Mouse (Mus musculus) urinary bladder, postnatal 10 days (tissue): Measurements from ENCODE around the gene Uggt2.
"Not testable (repeated sequence)": the region's sequence is repeated elsewhere in the genome, so short reads cannot be mapped to it uniquely, and the experiment has no call there.

Experiments used
- DNase-seq: peaks from one replicate; pipeline ENCODE4 v3.0.0; 2022; ENCODE audit warnings: low spot score

Gene Uggt2

GRCm38 (mm10) chr14:119027675-119028253, 71.5 kb downstream of the Uggt2 start:
- no peak for DNase-seq

GRCm38 (mm10) chr14:119027130-119027529, 72.1 kb downstream of the Uggt2 start:
- no peak for DNase-seq

- DNase-seq, result no peak
Measured at GRCm38 (mm10) chr14:119025889-119026288, 73.3 kb downstream of the Uggt2 start.

GRCm38 (mm10) chr14:119013549-119013948, 85.7 kb downstream of the Uggt2 start:
- no peak for DNase-seq

- no peak for DNase-seq
Measured at GRCm38 (mm10) chr14:119012607-119013431, 86.4 kb downstream of the Uggt2 start.

- DNase-seq, result no peak
Measured at GRCm38 (mm10) chr14:119009531-119009930, 89.7 kb downstream of the Uggt2 start.

- no peak for DNase-seq
Measured at GRCm38 (mm10) chr14:119008031-119008590, 91.1 kb downstream of the Uggt2 start.

- DNase-seq, result peak; percentile 92
Measured at GRCm38 (mm10) chr14:119007103-119007951, 91.9 kb downstream of the Uggt2 start.

GRCm38 (mm10) chr14:119006441-119007102, 92.7 kb downstream of the Uggt2 start:
- no peak for DNase-seq

- DNase-seq, result no peak
Measured at GRCm38 (mm10) chr14:119005834-119006233, 93.4 kb downstream of the Uggt2 start.

GRCm38 (mm10) chr14:119003320-119003719, 95.9 kb downstream of the Uggt2 start:
- DNase-seq, result no peak

GRCm38 (mm10) chr14:118995226-118995925, 103.9 kb downstream of the Uggt2 start:
- DNase-seq, result no peak

GRCm38 (mm10) chr14:118987523-118988496, 111.4 kb downstream of the Uggt2 start:
- no peak for DNase-seq

GRCm38 (mm10) chr14:118986653-118987522, 112.3 kb downstream of the Uggt2 start:
- no peak for DNase-seq

- no peak for DNase-seq
Measured at GRCm38 (mm10) chr14:118984161-118984560, 115.1 kb downstream of the Uggt2 start.

- no peak for DNase-seq
Measured at GRCm38 (mm10) chr14:118983396-118983795, 115.8 kb downstream of the Uggt2 start.

- DNase-seq, result not testable (repeated sequence)
Measured at GRCm38 (mm10) chr14:118982429-118983045, 116.7 kb downstream of the Uggt2 start.

GRCm38 (mm10) chr14:118981711-118982428, 117.4 kb downstream of the Uggt2 start:
- not testable (repeated sequence) for DNase-seq
